Mouse (Mus musculus) lung, adult 2 months (tissue): ENCODE measurements at regions not wholly inside any gene's neighbourhood (a gene's known extent, or its start where the extent isn't known, plus 50 kb on each side); places are given as distances from the start of the nearest gene placed in this dataset.

Experiments used
- CTCF ChIP-seq: fragments of 200-500 bp; IDR thresholded peaks from 2 replicates; pipeline ENCODE4 v1.5.1; 2011; ENCODE audit warnings: mild to moderate bottlenecking, low read length, control low read depth; ENCODE audit not compliant: insufficient read depth
- POLR2A ChIP-seq: fragments of 200-500 bp; IDR thresholded peaks from 2 replicates; pipeline ENCODE4 v1.6.1; 2011; ENCODE audit warnings: low read depth, mild to moderate bottlenecking, control low read depth, low read length, borderline replicate concordance; ENCODE audit errors: extremely low read depth

GRCm38 (mm10) chr10:17645363-17645762 lies 77.7 kb upstream of the Cited2 start:
- TF ChIP-seq CTCF (no peak), POLR2A (no peak)
